Comparison of ENCODE assay signal across 11 mouse cellular contexts in the genomic region with DNA sequence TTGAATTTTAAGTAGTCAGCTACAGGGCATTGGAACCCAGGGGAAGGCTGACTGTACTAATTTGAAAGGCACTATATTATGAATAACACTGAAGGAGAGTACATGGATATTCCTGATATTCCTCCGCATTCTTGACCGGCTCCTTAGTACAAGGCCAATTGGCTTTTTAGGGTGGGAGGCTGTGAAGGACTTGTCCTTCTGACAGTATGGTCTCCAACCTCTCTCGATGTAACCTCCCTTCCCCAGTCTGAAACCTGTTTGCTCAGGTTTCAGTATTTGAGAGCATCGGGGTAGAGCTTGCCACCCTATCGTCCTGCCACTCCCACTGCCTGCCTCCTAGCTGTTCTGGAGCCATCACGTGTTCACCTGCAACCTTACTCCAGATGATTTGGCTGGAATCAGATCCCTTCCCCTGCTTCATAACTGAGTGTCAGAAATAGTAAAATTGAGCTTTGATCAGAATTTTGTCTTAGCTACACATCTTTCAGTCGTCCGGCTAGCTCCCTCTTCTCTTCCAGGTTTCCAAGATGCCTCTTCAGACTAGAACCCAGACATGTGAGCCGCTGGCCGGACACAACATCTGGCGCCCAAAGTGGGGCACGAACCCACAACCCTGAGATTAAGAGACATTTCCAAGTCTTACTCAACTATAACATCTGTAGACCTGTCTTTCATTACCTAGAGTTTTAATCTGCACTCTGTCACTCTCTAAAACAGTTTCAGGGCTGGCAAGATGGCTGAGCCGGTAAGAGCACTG.
"Had no signal": no experiment of that assay in that cellular context is flagged by ENCODE, and none has a peak within 500 bp of the region (broad histone marks: within the 10 kb centered on the region; RNA-seq: fewer than 3 reads in every experiment).

No protein-coding gene starts in this region.

- H3K9me3 ChIP-seq: limb, embryonic 10.5 days; liver, embryonic 15.5 days; neural tube, embryonic 15.5 days had no signal

- ATAC-seq: lung, postnatal 0 days; midbrain, embryonic 13.5 days had no signal

- H3K27me3 ChIP-seq: liver, embryonic 15.5 days; midbrain, embryonic 13.5 days; neural tube, embryonic 15.5 days had no signal

- H3K9ac ChIP-seq: liver, embryonic 15.5 days; midbrain, embryonic 13.5 days; neural tube, embryonic 15.5 days had no signal

- H3K27ac ChIP-seq: layer of hippocampus, adult 2 months; limb, embryonic 10.5 days; liver, embryonic 15.5 days; midbrain, embryonic 13.5 days; neural tube, embryonic 15.5 days; stomach, postnatal 0 days had no signal

- H3K4me2 ChIP-seq: liver, embryonic 11.5 days; liver, embryonic 15.5 days; midbrain, embryonic 13.5 days; neural tube, embryonic 15.5 days had no signal

- DNase-seq: lung, adult 2 months; lung, postnatal 36 days had no signal

- H3K4me3 ChIP-seq: layer of hippocampus, adult 2 months; limb, embryonic 10.5 days; liver, embryonic 15.5 days; midbrain, embryonic 13.5 days; myocyte; neural tube, embryonic 15.5 days had no signal

- H3K36me3 ChIP-seq: liver, embryonic 15.5 days had no signal
